Mouse (Mus musculus): ENCODE data around the gene Lta.

Lta gene

DNA sequence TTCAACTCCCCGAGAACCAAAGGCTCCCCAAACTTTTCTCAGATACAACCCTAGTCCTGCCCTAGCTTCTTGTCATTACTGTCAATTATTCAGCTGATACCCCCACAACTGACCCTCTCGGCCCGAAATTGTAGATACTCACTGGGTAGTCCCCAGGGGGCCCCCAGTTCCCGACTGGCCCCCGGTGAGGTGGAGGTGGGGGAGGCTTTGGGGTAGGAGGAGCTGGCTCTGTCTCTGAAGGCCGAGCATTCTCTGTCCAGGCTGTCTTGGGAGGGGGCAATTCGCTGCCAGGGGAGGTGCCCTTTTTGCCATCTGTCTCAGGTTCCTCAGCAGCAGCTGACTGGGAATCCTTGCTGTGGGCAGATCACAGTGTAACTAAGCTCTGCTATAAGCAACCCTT, 45.5 kb downstream of the Lta start:
- no peak for DNase-seq (ENCODE audit: low read depth, low spot score)

GRCm38 (mm10) chr17:35158850-35159593, 46.1 kb downstream of the Lta start:
- no peak for DNase-seq (ENCODE audit: low read depth, low spot score)

DNA sequence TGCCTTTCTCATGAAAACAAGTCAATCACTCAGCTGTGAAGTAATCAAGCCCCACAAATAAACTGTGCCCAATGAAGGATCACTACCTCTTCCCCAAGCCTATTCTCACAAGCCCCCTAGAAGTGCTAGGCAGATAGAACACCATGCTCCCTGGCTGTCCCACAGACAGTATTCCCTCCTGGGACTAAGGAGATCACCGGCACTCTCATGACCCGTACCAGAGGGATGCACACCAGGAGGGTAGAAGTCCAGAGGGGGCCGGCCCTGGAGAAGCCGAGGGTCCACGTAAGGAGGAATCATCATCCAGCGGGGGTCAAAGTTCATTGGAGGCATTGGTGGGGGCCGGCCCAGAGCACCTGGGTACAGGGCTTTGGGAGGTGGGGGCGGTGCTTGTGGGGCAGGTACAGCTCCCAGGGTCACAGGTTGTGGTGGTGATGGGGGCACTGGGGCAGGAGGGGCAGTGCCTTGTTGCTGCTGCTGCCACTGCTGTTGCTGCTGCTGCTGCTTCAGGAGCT, 47.4 kb downstream of the Lta start:
- no peak for DNase-seq (ENCODE audit: low read depth, low spot score)

GRCm38 (mm10) chr17:35157254-35157653, 47.9 kb downstream of the Lta start:
- DNase-seq (ENCODE audit: low read depth, low spot score): no peak

DNA sequence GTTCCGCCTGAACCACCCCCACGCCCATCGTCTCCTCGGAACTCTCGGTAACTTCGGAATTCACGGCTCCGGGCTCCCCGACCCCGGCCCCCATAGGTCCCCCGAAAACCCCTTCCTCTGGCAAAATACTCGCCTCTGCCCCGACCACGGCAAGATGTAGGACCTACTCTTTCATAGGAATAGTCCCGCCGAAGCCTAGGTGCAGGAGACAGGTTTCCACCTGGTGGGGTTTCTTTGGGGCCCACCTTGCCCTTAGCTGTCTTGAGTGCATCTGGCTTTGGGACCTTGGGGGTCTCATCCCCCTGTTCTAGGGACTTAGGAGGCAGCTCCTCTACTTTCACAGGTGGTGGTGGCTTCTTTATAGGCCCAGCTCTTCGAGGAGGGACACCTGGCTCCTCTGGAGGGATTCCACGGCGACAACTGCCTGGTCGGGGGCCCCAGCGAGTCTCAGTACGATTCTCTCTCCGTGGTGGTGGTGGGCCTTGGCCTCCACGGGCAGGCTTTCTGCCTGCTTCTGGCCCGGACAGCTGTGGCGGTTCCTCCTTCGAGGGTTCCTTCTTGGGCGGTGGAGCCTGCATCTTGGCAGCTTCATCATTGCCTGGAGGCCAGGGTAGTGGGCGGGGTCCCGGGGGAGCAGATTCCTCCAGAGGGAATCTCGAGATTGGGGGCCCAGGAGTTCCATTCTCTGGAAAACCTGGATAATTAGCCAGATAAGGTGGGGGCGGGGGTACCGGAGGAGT, 48.5 kb downstream of the Lta start:
- no peak for DNase-seq (ENCODE audit: low read depth, low spot score)

- DNase-seq (ENCODE audit: low read depth, low spot score): no peak
Measured at GRCm38 (mm10) chr17:35155451-35155850, 49.7 kb downstream of the Lta start.

DNA sequence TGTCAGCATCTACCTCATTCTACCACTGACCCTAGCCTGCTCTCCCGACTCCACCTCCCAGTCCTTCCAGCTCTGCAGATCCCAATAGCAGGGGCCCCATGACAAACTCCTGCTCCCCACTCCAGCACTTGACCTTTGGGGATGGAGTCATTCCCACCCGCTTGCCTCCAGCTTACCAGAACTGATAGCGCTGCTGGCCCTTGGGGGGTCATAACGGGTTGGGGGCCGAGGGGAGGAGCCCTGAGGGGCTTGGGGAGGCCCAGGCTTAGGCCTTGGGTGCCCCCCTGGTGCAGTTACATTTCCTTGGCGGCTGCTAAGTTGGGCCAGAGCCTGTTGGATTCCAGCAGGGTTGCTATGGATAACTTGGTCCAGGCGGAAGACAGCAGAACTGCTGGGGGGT, 50.5 kb downstream of the Lta start:
- no peak for DNase-seq (ENCODE audit: low read depth, low spot score)

DNA sequence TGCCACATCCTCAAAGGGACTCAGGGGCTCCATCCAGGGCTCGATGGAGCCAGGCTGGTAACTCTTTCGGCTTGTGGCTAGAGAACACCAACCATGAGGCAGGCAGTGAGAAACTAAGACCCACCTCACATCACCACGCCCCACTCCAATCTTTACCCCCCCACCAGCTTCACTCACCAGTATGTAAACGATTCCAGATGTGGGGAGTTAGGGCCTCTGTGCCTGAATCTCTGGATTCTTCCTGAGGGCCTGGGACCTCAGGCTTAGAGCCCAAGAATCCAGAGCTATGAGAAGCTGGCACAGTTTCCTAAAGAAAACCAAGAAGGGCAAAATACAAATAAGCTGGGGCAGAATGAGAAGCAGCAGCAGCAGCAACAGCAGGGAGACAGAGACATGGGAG, 51.2 kb downstream of the Lta start:
- no peak for DNase-seq (ENCODE audit: low read depth, low spot score)
